Mouse (Mus musculus) erythroblast, embryonic 14.5 days (primary cell): ENCODE measurements at regions not wholly inside any gene's neighbourhood (a gene's known extent, or its start where the extent isn't known, plus 50 kb on each side); places are given as distances from the start of the nearest gene placed in this dataset.
"Not testable (repeated sequence)": the region's sequence is repeated elsewhere in the genome, so short reads cannot be mapped to it uniquely, and the experiment has no call there.

Source experiments
- H3K27me3 ChIP-seq: 2 replicates; pipeline ENCODE4 v1.6.1; 2012; ENCODE audit warnings: inconsistent platforms; ENCODE audit not compliant: control insufficient read depth
- H3K36me3 ChIP-seq: 2 replicates; pipeline ENCODE4 v1.6.1; 2012; ENCODE audit warnings: mild to moderate bottlenecking, inconsistent platforms; ENCODE audit not compliant: control insufficient read depth
- H3K4me1 ChIP-seq: 2 replicates; pipeline ENCODE4 v1.6.1; 2012; ENCODE audit warnings: inconsistent platforms; ENCODE audit not compliant: control insufficient read depth
- H3K4me3 ChIP-seq: replicated peaks from 2 replicates; pipeline ENCODE3; 2012; ENCODE audit warnings: moderate library complexity, mild to moderate bottlenecking, inconsistent platforms
- H3K9me3 ChIP-seq: 2 replicates; pipeline ENCODE4 v1.6.1; 2012; ENCODE audit warnings: low read length, inconsistent platforms, mixed read lengths; ENCODE audit not compliant: control insufficient read depth
- GATA1 ChIP-seq: IDR thresholded peaks from 2 replicates; pipeline ENCODE4 v1.6.1; 2012; ENCODE audit warnings: low read length, inconsistent platforms, mixed read lengths
- TAL1 ChIP-seq: IDR thresholded peaks from 3 replicates; pipeline ENCODE4 v1.6.1; 2012; ENCODE audit warnings: low read length, inconsistent platforms, mixed read lengths

GRCm38 (mm10) chr8:118209301-118209700 is 74.2 kb upstream of the Cdh13 start:
- not testable (repeated sequence) for H3K36me3 ChIP-seq, H3K4me1 ChIP-seq, H3K27me3 ChIP-seq, H3K4me3 ChIP-seq
- H3K9me3 ChIP-seq, result peaks cover 30% of the 10 kb centered on the region

GRCm38 (mm10) chr8:118190866-118191265 is 92.7 kb upstream of the Cdh13 start:
- TF ChIP-seq TAL1 (no peak), GATA1 (no peak)
- H3K9me3 ChIP-seq, result peaks cover 73% of the 10 kb centered on the region

DNA sequence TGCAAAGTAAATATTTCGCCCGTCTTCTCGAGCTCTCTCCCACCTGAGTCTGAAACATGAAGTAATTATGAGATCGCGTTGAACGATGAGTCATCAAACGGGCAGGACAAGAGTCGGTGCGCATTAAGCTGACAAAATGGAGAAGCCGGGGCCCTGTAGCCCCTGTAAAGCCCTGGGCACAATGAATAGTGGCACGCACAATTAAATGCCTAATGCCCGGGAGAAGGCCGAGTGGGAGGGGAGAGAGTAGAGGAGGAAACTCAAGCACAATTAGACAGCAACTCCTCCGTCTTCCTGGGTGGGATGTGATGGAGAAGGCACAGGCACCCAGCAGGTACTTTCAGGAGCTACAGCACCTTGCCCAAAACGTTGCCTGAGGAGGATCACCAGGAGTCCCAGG is 94.3 kb upstream of the Cdh13 start:
- H3K9me3 ChIP-seq, result peaks cover 75% of the 10 kb centered on the region
- no peak overlapping the region for H3K4me3 ChIP-seq
- no peaks in the 10 kb centered on the region for H3K27me3 ChIP-seq
- no peaks in the 10 kb centered on the region for H3K4me1 ChIP-seq
- TF ChIP-seq TAL1 (no peak), GATA1 (no peak)
- no peaks in the 10 kb centered on the region for H3K36me3 ChIP-seq

More at GRCm38 (mm10) chr8:118190866-118191265, 92.7 kb upstream of the Cdh13 start:
- H3K27me3 ChIP-seq, result no peaks in the 10 kb centered on the region
- no peaks in the 10 kb centered on the region for H3K36me3 ChIP-seq
- H3K4me1 ChIP-seq, result no peaks in the 10 kb centered on the region
- no peak overlapping the region for H3K4me3 ChIP-seq

GRCm38 (mm10) chr8:118169001-118169413 is 114.5 kb upstream of the Cdh13 start:
- peaks cover 67% of the 10 kb centered on the region for H3K9me3 ChIP-seq
- TF ChIP-seq TAL1 (no peak), GATA1 (no peak)

DNA sequence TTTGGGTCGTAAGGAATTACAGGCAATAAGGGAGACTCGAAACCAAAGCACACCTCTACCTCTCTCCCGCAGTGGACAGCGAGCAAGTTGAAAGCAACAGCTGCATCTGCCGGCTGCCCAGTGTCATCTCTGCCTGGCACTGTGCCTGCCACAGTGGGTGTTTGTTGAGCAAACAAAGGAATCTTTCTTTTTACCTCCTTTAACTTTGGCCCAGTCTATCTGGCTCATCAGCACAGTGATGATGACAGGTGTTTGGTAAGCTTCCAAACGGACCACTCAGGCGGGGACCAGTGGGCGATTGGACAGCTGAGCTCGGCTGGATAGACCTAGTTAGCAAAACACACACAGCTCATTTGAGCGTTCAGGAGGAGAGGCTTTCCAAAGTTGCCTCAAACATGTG is 121.4 kb upstream of the Cdh13 start:
- H3K36me3 ChIP-seq, result no peaks in the 10 kb centered on the region
- TF ChIP-seq TAL1, result no peak
- no peak for TF ChIP-seq GATA1
- H3K27me3 ChIP-seq, result no peaks in the 10 kb centered on the region
- peaks cover 53% of the 10 kb centered on the region for H3K9me3 ChIP-seq
- no peak overlapping the region for H3K4me3 ChIP-seq
- H3K4me1 ChIP-seq, result no peaks in the 10 kb centered on the region

More at GRCm38 (mm10) chr8:118169001-118169413, 114.5 kb upstream of the Cdh13 start:
- Histone ChIP-seq H3K4me1 (no peaks in the 10 kb centered on the region), H3K27me3 (no peaks in the 10 kb centered on the region), H3K4me3 (no peak overlapping the region), H3K36me3 (no peaks in the 10 kb centered on the region)

DNA sequence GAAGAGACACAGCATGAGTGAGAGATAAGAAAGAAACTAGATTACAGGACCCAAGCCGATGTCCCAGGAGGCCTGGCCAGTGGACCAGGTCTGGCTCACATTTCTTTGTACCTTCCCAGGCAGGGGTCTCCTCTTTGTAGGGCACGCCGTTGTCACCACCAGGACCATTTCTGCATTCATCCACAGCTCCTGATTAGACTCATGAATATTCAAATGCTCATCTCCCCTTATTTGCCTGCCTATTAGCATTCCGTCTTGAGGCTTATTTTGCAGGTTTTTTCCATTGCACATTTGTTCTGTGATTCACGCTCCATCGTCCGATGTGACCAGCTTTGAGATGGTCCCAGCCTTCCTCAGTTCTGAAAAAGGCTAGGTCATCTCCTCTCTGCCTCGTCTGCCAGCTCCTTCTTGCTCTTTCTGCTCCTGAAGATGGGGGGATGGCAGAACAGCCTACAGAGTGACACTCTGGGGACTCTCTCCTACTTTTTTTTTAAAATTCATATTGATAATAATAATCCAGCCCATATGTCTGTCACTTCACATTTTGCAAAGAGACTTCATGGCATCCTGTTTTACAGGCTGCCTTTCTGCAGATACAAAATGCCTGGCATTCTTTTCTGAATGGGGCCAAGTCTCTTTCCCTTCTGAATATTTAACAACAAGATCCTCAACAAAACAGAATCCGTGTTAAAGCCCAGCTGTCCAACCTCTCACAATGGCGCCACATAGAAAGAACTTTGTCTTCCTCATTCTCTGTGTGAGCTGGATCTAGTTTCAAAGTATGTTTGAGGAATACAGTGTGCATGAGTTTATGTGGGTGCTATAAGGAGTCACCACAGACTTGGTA is 136.0 kb upstream of the Cdh13 start:
- H3K27me3 ChIP-seq, result no peaks in the 10 kb centered on the region

DNA sequence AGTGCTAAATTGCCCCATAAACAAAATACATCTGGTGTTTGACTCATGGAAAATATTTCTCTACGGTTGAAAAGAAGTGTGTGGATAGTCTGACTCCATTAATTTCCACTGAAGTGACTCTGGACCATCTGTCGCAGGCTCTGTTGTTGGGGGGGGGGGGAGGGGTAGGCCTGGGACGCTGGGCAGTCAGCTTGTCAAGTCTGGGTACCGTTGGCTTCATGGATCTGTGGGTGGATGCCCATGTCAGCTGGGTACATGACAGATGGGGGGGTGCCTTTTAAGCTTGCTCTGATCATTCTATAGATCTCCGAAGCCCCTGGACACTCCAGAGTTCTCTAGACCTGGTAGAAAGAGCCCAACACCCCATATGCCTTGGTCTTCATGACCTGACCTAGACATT is 139.0 kb upstream of the Cdh13 start:
- Histone ChIP-seq H3K9me3 (peaks cover 40% of the 10 kb centered on the region), H3K4me3 (no peak overlapping the region), H3K4me1 (no peaks in the 10 kb centered on the region), H3K36me3 (no peaks in the 10 kb centered on the region), H3K27me3 (no peaks in the 10 kb centered on the region)
- no peak for TF ChIP-seq TAL1
- TF ChIP-seq GATA1, result no peak

More for the DNA sequence above, 136.0 kb upstream of the Cdh13 start:
- Histone ChIP-seq H3K9me3 (peaks cover 23% of the 10 kb centered on the region), H3K4me1 (no peaks in the 10 kb centered on the region), H3K36me3 (no peaks in the 10 kb centered on the region), H3K4me3 (no peak overlapping the region)
- no peak for TF ChIP-seq TAL1
- no peak for TF ChIP-seq GATA1

DNA sequence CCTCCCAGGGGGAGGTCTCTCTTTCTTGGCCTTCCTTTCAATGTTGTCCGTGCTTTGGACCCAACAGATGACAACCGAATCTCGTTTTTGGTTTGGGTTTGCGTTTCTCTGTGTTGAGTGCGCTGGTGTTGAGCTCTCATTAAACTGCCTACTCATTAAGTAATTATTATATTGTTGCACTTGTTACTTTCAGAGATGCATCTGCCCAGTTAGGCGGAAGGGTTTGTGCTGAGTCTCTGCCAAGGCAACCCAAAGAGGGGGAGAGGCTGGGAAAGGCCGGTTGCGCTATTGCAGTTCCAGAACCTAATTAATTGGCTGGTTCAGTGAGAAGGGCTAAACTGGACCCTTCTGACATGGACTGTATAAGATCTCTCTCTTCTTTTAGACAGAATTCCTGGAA is 141.2 kb upstream of the Cdh13 start:
- Histone ChIP-seq H3K9me3 (peaks cover 49% of the 10 kb centered on the region), H3K4me3 (no peak overlapping the region), H3K4me1 (no peaks in the 10 kb centered on the region), H3K36me3 (no peaks in the 10 kb centered on the region), H3K27me3 (no peaks in the 10 kb centered on the region)
- TF ChIP-seq GATA1 (no peak), TAL1 (no peak)

- no peaks in the 10 kb centered on the region for H3K27me3 ChIP-seq
- H3K4me3 ChIP-seq, result no peak overlapping the region
- no peak for TF ChIP-seq GATA1
- TF ChIP-seq TAL1, result no peak
- no peaks in the 10 kb centered on the region for H3K36me3 ChIP-seq
- peaks cover 56% of the 10 kb centered on the region for H3K9me3 ChIP-seq
- H3K4me1 ChIP-seq, result no peaks in the 10 kb centered on the region
Observed at GRCm38 (mm10) chr8:118139928-118140327, 143.6 kb upstream of the Cdh13 start.

- Histone ChIP-seq H3K4me3 (no peak overlapping the region), H3K9me3 (peaks cover 61% of the 10 kb centered on the region)
Observed at GRCm38 (mm10) chr8:118137846-118138245, 145.7 kb upstream of the Cdh13 start.

More at GRCm38 (mm10) chr8:118137846-118138245, 145.7 kb upstream of the Cdh13 start:
- Histone ChIP-seq H3K4me1 (no peaks in the 10 kb centered on the region), H3K36me3 (no peaks in the 10 kb centered on the region), H3K27me3 (no peaks in the 10 kb centered on the region)
- TF ChIP-seq GATA1, result no peak
- TF ChIP-seq TAL1, result no peak
